Mouse (Mus musculus): ENCODE measurements around the gene Fam186b. TPM values are rescaled to one million over a fixed set of nuclear protein-coding genes. Genes with fewer than 3 reads are reported as not detected.
"Not testable (repeated sequence)": the region's sequence is repeated elsewhere in the genome, so short reads cannot be mapped to it uniquely, and the experiment has no call there.

Gene Fam186b
- polyA plus RNA-seq, 1 experiment, result not detected

GRCm38 (mm10) chr15:99248972-99249371 lies 46.7 kb downstream of the Fam186b start:
- no peaks in the 10 kb centered on the region for H3K9me3 ChIP-seq (replicated peaks; ENCODE audit: control insufficient read depth, insufficient read depth, low read length, poor library complexity, severe bottlenecking)
- TF ChIP-seq CTCF (IDR thresholded peaks at IDR 0.05; ENCODE audit: low read depth, low read length) (no peak), POLR2A (IDR thresholded peaks at IDR 0.05; ENCODE audit: insufficient read depth, low read length) (no peak), EP300 (IDR thresholded peaks at IDR 0.05; ENCODE audit: insufficient read depth, low read depth, low read length) (no peak)
- H3K4me1 ChIP-seq (ENCODE audit: control insufficient read depth, insufficient read depth, low read length), result peaks cover 4% of the 10 kb centered on the region
- H3K36me3 ChIP-seq (ENCODE audit: control insufficient read depth, insufficient read depth, low read length, poor library complexity, severe bottlenecking), result peaks cover 20% of the 10 kb centered on the region
- H3K9ac ChIP-seq (ENCODE audit: low read depth, poor library complexity, severe bottlenecking), result no peak overlapping the region
- H3K27ac ChIP-seq (ENCODE audit: insufficient read depth, low read length), result no peak overlapping the region
- no peak overlapping the region for H3K4me3 ChIP-seq (ENCODE audit: low read depth, low read length)
- H3K27me3 ChIP-seq (ENCODE audit: control insufficient read depth, insufficient read depth, low read length, poor library complexity, severe bottlenecking), result no peaks in the 10 kb centered on the region

- H3K27me3 ChIP-seq (ENCODE audit: control insufficient read depth, insufficient read depth, low read length, poor library complexity, severe bottlenecking); H3K9me3 ChIP-seq (replicated peaks; ENCODE audit: control insufficient read depth, insufficient read depth, low read length, poor library complexity, severe bottlenecking); H3K9ac ChIP-seq (ENCODE audit: low read depth, poor library complexity, severe bottlenecking); H3K4me1 ChIP-seq (ENCODE audit: control insufficient read depth, insufficient read depth, low read length); H3K27ac ChIP-seq (ENCODE audit: insufficient read depth, low read length); H3K4me3 ChIP-seq (ENCODE audit: low read depth, low read length): not testable (repeated sequence)
- peaks cover 20% of the 10 kb centered on the region for H3K36me3 ChIP-seq (ENCODE audit: control insufficient read depth, insufficient read depth, low read length, poor library complexity, severe bottlenecking)
These were observed 49.0 kb downstream of the Fam186b start for GRCm38 (mm10) chr15:99246736-99247135.

GRCm38 (mm10) chr15:99242045-99242444 lies 53.6 kb downstream of the Fam186b start:
- Histone ChIP-seq H3K27ac (ENCODE audit: insufficient read depth, low read length) (no peak overlapping the region), H3K4me1 (ENCODE audit: control insufficient read depth, insufficient read depth, low read length) (no peaks in the 10 kb centered on the region), H3K9me3 (replicated peaks; ENCODE audit: control insufficient read depth, insufficient read depth, low read length, poor library complexity, severe bottlenecking) (no peaks in the 10 kb centered on the region), H3K27me3 (ENCODE audit: control insufficient read depth, insufficient read depth, low read length, poor library complexity, severe bottlenecking) (no peaks in the 10 kb centered on the region), H3K4me3 (ENCODE audit: low read depth, low read length) (no peak overlapping the region), H3K9ac (ENCODE audit: low read depth, poor library complexity, severe bottlenecking) (no peak overlapping the region), H3K36me3 (ENCODE audit: control insufficient read depth, insufficient read depth, low read length, poor library complexity, severe bottlenecking) (0 out of 2 replicates have a peak, but pooled peaks cover 7% of the 10 kb centered on the region)
- no peak for TF ChIP-seq POLR2A (IDR thresholded peaks at IDR 0.05; ENCODE audit: insufficient read depth, low read length)
- no peak for TF ChIP-seq EP300 (IDR thresholded peaks at IDR 0.05; ENCODE audit: insufficient read depth, low read depth, low read length)
- TF ChIP-seq CTCF (IDR thresholded peaks at IDR 0.05; ENCODE audit: low read depth, low read length), result no peak

DNA sequence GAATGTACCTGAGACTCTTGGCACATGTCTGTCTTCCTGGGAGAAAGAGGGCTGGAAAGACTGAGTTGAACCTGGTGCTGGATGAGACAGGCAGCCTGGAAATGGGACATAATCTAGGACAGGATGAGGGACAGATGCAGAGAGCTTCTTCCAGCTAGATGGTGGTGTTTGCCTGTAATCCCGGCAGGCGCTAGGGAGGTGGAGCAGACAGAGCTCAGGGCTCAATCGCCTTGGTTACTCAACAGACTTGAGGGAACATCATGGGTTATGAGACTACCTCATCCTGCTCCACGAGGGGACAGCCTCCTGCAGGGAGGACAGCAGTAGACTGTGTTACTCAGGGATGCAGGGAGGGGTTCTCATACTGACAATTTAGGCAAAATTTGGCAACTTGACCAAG lies 54.4 kb downstream of the Fam186b start:
- H3K27ac ChIP-seq (ENCODE audit: insufficient read depth, low read length), result no peak overlapping the region
- 0 out of 2 replicates have a peak, but pooled peaks cover 6% of the 10 kb centered on the region for H3K36me3 ChIP-seq (ENCODE audit: control insufficient read depth, insufficient read depth, low read length, poor library complexity, severe bottlenecking)
- no peaks in the 10 kb centered on the region for H3K4me1 ChIP-seq (ENCODE audit: control insufficient read depth, insufficient read depth, low read length)
- no peak overlapping the region for H3K4me3 ChIP-seq (ENCODE audit: low read depth, low read length)
- no peak for TF ChIP-seq POLR2A (IDR thresholded peaks at IDR 0.05; ENCODE audit: insufficient read depth, low read length)
- no peak for TF ChIP-seq CTCF (IDR thresholded peaks at IDR 0.05; ENCODE audit: low read depth, low read length)
- TF ChIP-seq EP300 (IDR thresholded peaks at IDR 0.05; ENCODE audit: insufficient read depth, low read depth, low read length), result no peak
- H3K9me3 ChIP-seq (replicated peaks; ENCODE audit: control insufficient read depth, insufficient read depth, low read length, poor library complexity, severe bottlenecking), result no peaks in the 10 kb centered on the region
- H3K27me3 ChIP-seq (ENCODE audit: control insufficient read depth, insufficient read depth, low read length, poor library complexity, severe bottlenecking), result no peaks in the 10 kb centered on the region
- no peak overlapping the region for H3K9ac ChIP-seq (ENCODE audit: low read depth, poor library complexity, severe bottlenecking)

DNA sequence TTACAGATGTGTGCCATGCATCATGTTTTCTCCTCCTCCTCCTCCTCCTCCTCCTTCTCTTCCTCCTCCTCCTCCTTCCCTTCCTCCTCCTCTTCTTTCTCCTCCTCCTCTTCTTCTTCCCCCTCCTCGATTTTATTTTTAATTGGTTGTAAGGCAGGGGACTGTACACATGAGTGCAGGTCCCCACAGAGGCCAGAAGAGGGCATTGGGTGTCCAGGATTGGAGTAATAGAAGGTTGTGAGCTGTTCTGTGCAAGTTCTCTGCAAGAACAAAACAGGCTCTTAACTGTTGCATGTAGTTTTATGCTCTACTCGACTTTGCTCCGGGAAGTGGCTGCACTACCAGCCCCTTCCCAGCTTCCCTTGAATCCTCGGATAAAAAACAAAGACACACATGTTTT lies 55.6 kb downstream of the Fam186b start:
- H3K27ac ChIP-seq (ENCODE audit: insufficient read depth, low read length), result no peak overlapping the region
- no peak overlapping the region for H3K4me3 ChIP-seq (ENCODE audit: low read depth, low read length)
- no peaks in the 10 kb centered on the region for H3K4me1 ChIP-seq (ENCODE audit: control insufficient read depth, insufficient read depth, low read length)
- TF ChIP-seq CTCF (IDR thresholded peaks at IDR 0.05; ENCODE audit: low read depth, low read length) (peak; percentile 57), POLR2A (IDR thresholded peaks at IDR 0.05; ENCODE audit: insufficient read depth, low read length) (no peak), EP300 (IDR thresholded peaks at IDR 0.05; ENCODE audit: insufficient read depth, low read depth, low read length) (no peak)
- no peak overlapping the region for H3K9ac ChIP-seq (ENCODE audit: low read depth, poor library complexity, severe bottlenecking)
- no peaks in the 10 kb centered on the region for H3K27me3 ChIP-seq (ENCODE audit: control insufficient read depth, insufficient read depth, low read length, poor library complexity, severe bottlenecking)
- no peaks in the 10 kb centered on the region for H3K9me3 ChIP-seq (replicated peaks; ENCODE audit: control insufficient read depth, insufficient read depth, low read length, poor library complexity, severe bottlenecking)
- no peaks in the 10 kb centered on the region for H3K36me3 ChIP-seq (ENCODE audit: control insufficient read depth, insufficient read depth, low read length, poor library complexity, severe bottlenecking)

DNA sequence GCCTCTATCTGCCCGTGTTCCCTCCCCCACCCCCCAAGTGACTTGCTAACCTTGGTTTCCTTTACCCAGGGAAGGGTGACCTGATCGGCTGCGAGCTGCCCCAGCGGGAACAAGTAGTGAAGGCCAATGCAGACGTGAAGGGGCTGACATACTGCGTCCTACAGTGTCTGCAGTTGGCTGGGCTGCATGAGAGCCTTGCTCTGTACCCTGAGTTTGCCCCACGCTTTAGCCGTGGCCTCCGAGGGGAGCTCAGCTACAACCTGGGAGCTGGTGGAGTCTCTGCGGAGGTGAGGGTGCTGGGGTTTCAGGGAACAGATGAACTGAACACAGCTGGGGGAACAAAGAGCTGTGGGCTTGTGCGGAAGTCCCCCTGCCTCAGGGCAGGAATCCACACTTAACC lies 57.7 kb downstream of the Fam186b start:
- Histone ChIP-seq H3K27me3 (ENCODE audit: control insufficient read depth, insufficient read depth, low read length, poor library complexity, severe bottlenecking) (no peaks in the 10 kb centered on the region), H3K36me3 (ENCODE audit: control insufficient read depth, insufficient read depth, low read length, poor library complexity, severe bottlenecking) (no peaks in the 10 kb centered on the region), H3K4me1 (ENCODE audit: control insufficient read depth, insufficient read depth, low read length) (no peaks in the 10 kb centered on the region), H3K27ac (ENCODE audit: insufficient read depth, low read length) (no peak overlapping the region), H3K4me3 (ENCODE audit: low read depth, low read length) (no peak overlapping the region), H3K9me3 (replicated peaks; ENCODE audit: control insufficient read depth, insufficient read depth, low read length, poor library complexity, severe bottlenecking) (no peaks in the 10 kb centered on the region), H3K9ac (ENCODE audit: low read depth, poor library complexity, severe bottlenecking) (peak overlapping the region; percentile 24; the same call in 1 of the 2 replicates)
- no peak for TF ChIP-seq CTCF (IDR thresholded peaks at IDR 0.05; ENCODE audit: low read depth, low read length)
- TF ChIP-seq EP300 (IDR thresholded peaks at IDR 0.05; ENCODE audit: insufficient read depth, low read depth, low read length), result no peak
- no peak for TF ChIP-seq POLR2A (IDR thresholded peaks at IDR 0.05; ENCODE audit: insufficient read depth, low read length)

Data from ES-Bruce4 (cell line).